Mouse (Mus musculus): ENCODE results near the gene Polr3a. TPM values are rescaled to one million over a fixed set of nuclear protein-coding genes. Genes with fewer than 3 reads are reported as not detected.
"Not testable (repeated sequence)": the region's sequence is repeated elsewhere in the genome, so short reads cannot be mapped to it uniquely, and the experiment has no call there.

Polr3a gene
- polyA plus RNA-seq, 1 experiment from 2014 or later = 17.9 TPM

- H3K27ac ChIP-seq (ENCODE audit: low read depth, low read length) = no peak overlapping the region
- 7% methylated on average over 13 of the region's 13 CpGs for WGBS
- peaks cover 7% of the 10 kb centered on the region for H3K4me1 ChIP-seq (ENCODE audit: control insufficient read depth, insufficient read depth, low read length)
- peak; percentile 88 for DNase-seq (ENCODE audit: low spot score, missing footprints)
- ATAC-seq (ENCODE audit: low FRiP score) = no peak
- no peaks in the 10 kb centered on the region for H3K27me3 ChIP-seq (ENCODE audit: control insufficient read depth, insufficient read depth, low read length)
- H3K36me3 ChIP-seq (ENCODE audit: control insufficient read depth, insufficient read depth, low read length) = 0 out of 2 replicates have a peak, but pooled peaks cover 8% of the 10 kb centered on the region
- no peaks in the 10 kb centered on the region for H3K9me3 ChIP-seq (ENCODE audit: control insufficient read depth, low read length)
- peak overlapping the region; percentile 81 for H3K9ac ChIP-seq (ENCODE audit: low read length)
- peak overlapping the region; percentile 84 for H3K4me3 ChIP-seq (ENCODE audit: low read depth, low read length)
- peak overlapping the region; percentile 66 for H3K4me2 ChIP-seq
These were observed 554 bp downstream of the Polr3a start for GRCm38 (mm10) chr14:24486241-24486767.

- 92% methylated on average over 6 of the region's 6 CpGs for WGBS
- H3K36me3 ChIP-seq (ENCODE audit: control insufficient read depth, insufficient read depth, low read length) = peaks cover 23% of the 10 kb centered on the region
- DNase-seq (ENCODE audit: low spot score, missing footprints) = no peak
- no peak overlapping the region for H3K4me3 ChIP-seq (ENCODE audit: low read depth, low read length)
- H3K27ac ChIP-seq (ENCODE audit: low read depth, low read length) = no peak overlapping the region
- H3K9me3 ChIP-seq (ENCODE audit: control insufficient read depth, low read length) = no peaks in the 10 kb centered on the region
- no peak for ATAC-seq (ENCODE audit: low FRiP score)
- no peak overlapping the region for H3K4me2 ChIP-seq
- no peak overlapping the region for H3K9ac ChIP-seq (ENCODE audit: low read length)
- no peaks in the 10 kb centered on the region for H3K4me1 ChIP-seq (ENCODE audit: control insufficient read depth, insufficient read depth, low read length)
- H3K27me3 ChIP-seq (ENCODE audit: control insufficient read depth, insufficient read depth, low read length) = no peaks in the 10 kb centered on the region
These were observed 18.1 kb downstream of the Polr3a start for GRCm38 (mm10) chr14:24468806-24469205.

DNA sequence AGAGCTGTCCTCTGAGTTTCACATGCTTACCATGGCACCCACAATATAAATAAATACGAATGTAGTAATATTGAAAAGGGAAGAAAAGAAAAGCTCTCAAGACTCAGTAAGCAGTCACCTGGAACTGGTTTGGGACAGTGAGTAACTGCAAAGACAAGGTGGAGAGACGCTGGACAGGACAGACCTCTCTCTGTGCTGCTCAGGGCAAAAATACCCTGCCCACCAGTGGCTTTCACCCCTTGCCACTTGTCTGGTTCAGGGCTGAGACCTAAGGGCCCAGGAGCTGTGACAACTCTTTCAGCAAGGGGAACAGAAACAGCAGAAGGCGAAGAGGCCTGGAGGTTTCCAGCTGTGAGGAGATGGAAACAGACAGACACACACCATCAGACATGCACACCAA lies 28.7 kb downstream of the Polr3a start:
- DNase-seq (ENCODE audit: low spot score, missing footprints) = no peak
- no peak overlapping the region for H3K4me2 ChIP-seq
- H3K9me3 ChIP-seq (ENCODE audit: control insufficient read depth, low read length) = no peaks in the 10 kb centered on the region
- no peak overlapping the region for H3K27ac ChIP-seq (ENCODE audit: low read depth, low read length)
- H3K27me3 ChIP-seq (ENCODE audit: control insufficient read depth, insufficient read depth, low read length) = no peaks in the 10 kb centered on the region
- peaks cover 26% of the 10 kb centered on the region for H3K36me3 ChIP-seq (ENCODE audit: control insufficient read depth, insufficient read depth, low read length)
- ATAC-seq (ENCODE audit: low FRiP score) = no peak
- no peaks in the 10 kb centered on the region for H3K4me1 ChIP-seq (ENCODE audit: control insufficient read depth, insufficient read depth, low read length)
- 83% methylated on average over 3 of the region's 3 CpGs for WGBS
- H3K9ac ChIP-seq (ENCODE audit: low read length) = no peak overlapping the region
- H3K4me3 ChIP-seq (ENCODE audit: low read depth, low read length) = no peak overlapping the region

- not testable (repeated sequence) for DNase-seq (ENCODE audit: low spot score, missing footprints); H3K9me3 ChIP-seq (ENCODE audit: control insufficient read depth, low read length); H3K36me3 ChIP-seq (ENCODE audit: control insufficient read depth, insufficient read depth, low read length); H3K4me2 ChIP-seq; H3K4me3 ChIP-seq (ENCODE audit: low read depth, low read length); H3K4me1 ChIP-seq (ENCODE audit: control insufficient read depth, insufficient read depth, low read length); H3K9ac ChIP-seq (ENCODE audit: low read length); H3K27me3 ChIP-seq (ENCODE audit: control insufficient read depth, insufficient read depth, low read length); H3K27ac ChIP-seq (ENCODE audit: low read depth, low read length); ATAC-seq (ENCODE audit: low FRiP score)
- 91% methylated on average over 4 of the region's 4 CpGs for WGBS
These were observed 43.3 kb downstream of the Polr3a start for GRCm38 (mm10) chr14:24443529-24443928.

Other genes starting within 250 kb of the Polr3a start
- 19.3 and 20.5 TPM in 2 replicates for gene Dlg5, start 241.1 kb downstream of the Polr3a start, polyA plus RNA-seq (2014; fragmentation: Nextera tagmentation; extraction: Ambion mirVana)
- not detected in 2 replicates for gene E330034G19Rik, start 193.8 kb downstream of the Polr3a start, polyA plus RNA-seq (2014; fragmentation: Nextera tagmentation; extraction: Ambion mirVana)
- 1,094 and 1,112 TPM in 2 replicates for gene Rps24, start 67 bp upstream of the Polr3a start, polyA plus RNA-seq (2014; fragmentation: Nextera tagmentation; extraction: Ambion mirVana)

All from midbrain, embryonic 11.5 days (tissue).